Mouse (Mus musculus): ENCODE measurements around the gene Ssbp2. TPM values are rescaled to one million over a fixed set of nuclear protein-coding genes. Genes with fewer than 3 reads are reported as not detected.

Gene Ssbp2
- polyA plus RNA-seq, 1 experiment from 2014 or later, result 225 TPM

GRCm38 (mm10) chr13:91448936-91449335 lies 11.1 kb upstream of the Ssbp2 start:
- Histone ChIP-seq H3K4me2 (replicated peaks) (no peak overlapping the region), H3K4me1 (no peaks in the 10 kb centered on the region), H3K27ac (no peak overlapping the region), H3K9me3 (no peaks in the 10 kb centered on the region), H3K9ac (no peak overlapping the region), H3K36me3 (no peaks in the 10 kb centered on the region), H3K27me3 (no peaks in the 10 kb centered on the region), H3K4me3 (no peak overlapping the region)
- 81% methylated on average over 5 of the region's 5 CpGs for WGBS
- ATAC-seq (ENCODE audit: low FRiP score, low read depth), result no peak

DNA sequence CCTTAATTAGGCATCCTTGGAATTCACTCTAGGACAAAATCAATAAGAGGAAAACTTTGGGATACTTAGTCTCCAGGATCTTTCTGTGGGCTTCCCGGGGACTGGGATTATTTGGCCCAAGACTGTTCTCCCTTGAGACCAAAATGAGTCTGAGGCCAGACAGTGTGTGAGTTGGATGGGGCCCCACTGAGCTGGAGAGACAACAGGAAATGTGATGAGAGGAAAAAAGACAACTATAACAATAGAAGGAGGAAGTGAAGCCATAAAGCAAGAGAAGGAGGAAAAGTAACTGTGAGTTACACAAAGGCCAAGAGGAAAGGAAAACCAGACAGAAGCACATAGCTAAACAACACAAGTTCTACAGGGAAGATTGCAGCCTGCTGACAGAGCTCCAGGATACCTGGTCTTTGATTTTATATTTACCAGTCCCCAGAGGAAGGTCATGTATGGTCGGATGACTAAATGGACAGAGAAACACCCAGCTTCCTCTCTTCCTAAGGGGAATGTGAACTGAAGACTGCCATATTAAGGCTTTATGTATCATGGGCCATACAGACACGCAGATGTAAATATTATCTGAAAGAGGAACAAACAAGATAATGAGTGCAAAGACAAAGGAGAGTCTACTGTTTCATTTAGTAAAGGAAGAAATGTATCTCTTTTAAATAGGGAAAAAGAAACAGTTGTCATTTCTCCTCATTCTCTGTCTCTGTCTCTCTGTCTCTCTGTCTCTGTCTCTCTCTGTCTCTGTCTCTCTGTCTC lies 8.5 kb upstream of the Ssbp2 start:
- no peak overlapping the region for H3K27ac ChIP-seq

DNA sequence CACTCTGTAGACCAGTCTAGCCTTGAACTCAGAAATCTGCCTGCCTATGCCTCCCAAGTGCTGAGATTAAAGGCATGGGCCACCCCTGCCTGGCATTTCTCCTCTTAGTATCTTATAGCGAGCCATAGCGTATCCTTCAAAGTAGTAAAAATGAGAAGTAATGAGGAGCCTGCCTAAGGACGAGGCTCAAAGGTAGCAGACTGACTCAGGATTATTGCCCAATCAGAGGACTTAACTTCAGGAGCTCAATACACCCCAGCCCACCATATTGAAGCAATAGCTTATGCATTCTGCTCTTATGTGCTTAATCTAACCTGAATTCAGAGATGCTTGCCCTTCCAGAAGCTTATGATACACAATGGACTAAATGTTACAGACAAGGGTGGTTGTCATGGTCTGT lies 7.8 kb upstream of the Ssbp2 start:
- 77% methylated on average over 3 of the region's 3 CpGs for WGBS
- Histone ChIP-seq H3K9ac (no peak overlapping the region), H3K27ac (no peak overlapping the region), H3K4me1 (no peaks in the 10 kb centered on the region), H3K4me3 (no peak overlapping the region), H3K4me2 (replicated peaks) (no peak overlapping the region), H3K27me3 (no peaks in the 10 kb centered on the region), H3K36me3 (no peaks in the 10 kb centered on the region), H3K9me3 (no peaks in the 10 kb centered on the region)
- no peak for ATAC-seq (ENCODE audit: low FRiP score, low read depth)

More for the DNA sequence above, 8.5 kb upstream of the Ssbp2 start:
- Histone ChIP-seq H3K4me3 (no peak overlapping the region), H3K36me3 (no peaks in the 10 kb centered on the region), H3K9ac (no peak overlapping the region), H3K4me1 (no peaks in the 10 kb centered on the region), H3K27me3 (no peaks in the 10 kb centered on the region), H3K4me2 (replicated peaks) (no peak overlapping the region), H3K9me3 (no peaks in the 10 kb centered on the region)
- 78% methylated on average over 3 of the region's 3 CpGs for WGBS
- no peak for ATAC-seq (ENCODE audit: low FRiP score, low read depth)

- Histone ChIP-seq H3K27me3 (no peaks in the 10 kb centered on the region), H3K4me1 (no peaks in the 10 kb centered on the region), H3K9me3 (no peaks in the 10 kb centered on the region), H3K36me3 (no peaks in the 10 kb centered on the region), H3K4me2 (replicated peaks) (no peak overlapping the region), H3K27ac (no peak overlapping the region), H3K4me3 (no peak overlapping the region), H3K9ac (no peak overlapping the region)
- no peak for ATAC-seq (ENCODE audit: low FRiP score, low read depth)
- 90% methylated on average over 3 of the region's 3 CpGs for WGBS
Measured at GRCm38 (mm10) chr13:91453236-91453635, 6.8 kb upstream of the Ssbp2 start.

GRCm38 (mm10) chr13:91456041-91456440 lies 4.0 kb upstream of the Ssbp2 start:
- Histone ChIP-seq H3K4me2 (replicated peaks) (no peak overlapping the region), H3K4me3 (no peak overlapping the region), H3K9me3 (no peaks in the 10 kb centered on the region), H3K27me3 (no peaks in the 10 kb centered on the region), H3K27ac (no peak overlapping the region), H3K36me3 (no peaks in the 10 kb centered on the region), H3K9ac (no peak overlapping the region), H3K4me1 (peaks cover 18% of the 10 kb centered on the region)
- ATAC-seq (ENCODE audit: low FRiP score, low read depth), result no peak
- 59% methylated on average over 2 of the region's 2 CpGs for WGBS

GRCm38 (mm10) chr13:91456735-91457134 lies 3.3 kb upstream of the Ssbp2 start:
- no peak overlapping the region for H3K27ac ChIP-seq
- no peak for ATAC-seq (ENCODE audit: low FRiP score, low read depth)

DNA sequence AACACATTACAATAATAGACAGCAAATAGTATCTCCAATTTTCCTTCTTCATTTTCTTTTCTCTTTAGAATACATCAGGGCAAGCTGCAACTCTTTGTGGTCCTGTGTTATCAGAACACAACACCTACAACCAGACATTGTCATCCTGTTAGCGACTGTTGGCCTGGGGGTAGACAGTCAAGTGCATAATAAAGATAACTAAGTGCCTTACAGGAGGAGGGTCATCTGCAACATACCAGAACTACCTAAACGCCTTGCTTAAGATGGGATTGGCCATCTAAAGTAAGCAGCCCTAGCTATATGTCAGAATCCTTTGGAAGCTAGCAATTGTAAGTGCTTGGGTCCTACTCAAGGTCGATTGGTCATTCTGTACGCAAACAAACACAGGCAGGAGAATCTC lies 2.1 kb upstream of the Ssbp2 start:
- ATAC-seq (ENCODE audit: low FRiP score, low read depth), result no peak
- H3K4me1 ChIP-seq, result peaks cover 24% of the 10 kb centered on the region
- no peak overlapping the region for H3K27ac ChIP-seq
- no peaks in the 10 kb centered on the region for H3K9me3 ChIP-seq
- WGBS, result 80% methylated on average over 4 of the region's 4 CpGs
- no peak overlapping the region for H3K9ac ChIP-seq
- no peaks in the 10 kb centered on the region for H3K27me3 ChIP-seq
- H3K4me2 ChIP-seq (replicated peaks), result no peak overlapping the region
- no peak overlapping the region for H3K4me3 ChIP-seq
- no peaks in the 10 kb centered on the region for H3K36me3 ChIP-seq

More at GRCm38 (mm10) chr13:91456735-91457134, 3.3 kb upstream of the Ssbp2 start:
- Histone ChIP-seq H3K36me3 (no peaks in the 10 kb centered on the region), H3K9me3 (no peaks in the 10 kb centered on the region), H3K27me3 (no peaks in the 10 kb centered on the region), H3K4me1 (peaks cover 18% of the 10 kb centered on the region), H3K4me2 (replicated peaks) (no peak overlapping the region), H3K9ac (no peak overlapping the region), H3K4me3 (no peak overlapping the region)
- 77% methylated on average over 3 of the region's 3 CpGs for WGBS

- H3K9ac ChIP-seq, result no peak overlapping the region
- 25% methylated on average over 4 of the region's 4 CpGs for WGBS
- H3K36me3 ChIP-seq, result no peaks in the 10 kb centered on the region
- peak overlapping the region; percentile 90 for H3K27ac ChIP-seq
- peak overlapping the region; percentile 75; the same call in 1 of the 2 replicates for H3K4me2 ChIP-seq (replicated peaks)
- H3K27me3 ChIP-seq, result no peaks in the 10 kb centered on the region
- H3K4me1 ChIP-seq, result peaks cover 28% of the 10 kb centered on the region
- no peak for ATAC-seq (ENCODE audit: low FRiP score, low read depth)
- no peak overlapping the region for H3K4me3 ChIP-seq
- no peaks in the 10 kb centered on the region for H3K9me3 ChIP-seq
Measured at GRCm38 (mm10) chr13:91459489-91459888, 594 bp upstream of the Ssbp2 start.

- Histone ChIP-seq H3K4me1 (peaks cover 28% of the 10 kb centered on the region), H3K36me3 (no peaks in the 10 kb centered on the region), H3K9me3 (no peaks in the 10 kb centered on the region), H3K9ac (peak overlapping the region; percentile 100), H3K27ac (peak overlapping the region; percentile 96), H3K27me3 (no peaks in the 10 kb centered on the region), H3K4me2 (replicated peaks) (peak overlapping the region; percentile 79), H3K4me3 (peak overlapping the region; percentile 94)
- ATAC-seq (ENCODE audit: low FRiP score, low read depth), result peak; percentile 98
- 0% methylated on average over 47 of the region's 70 CpGs for WGBS
Measured at GRCm38 (mm10) chr13:91460621-91461284, 670 bp downstream of the Ssbp2 start.

DNA sequence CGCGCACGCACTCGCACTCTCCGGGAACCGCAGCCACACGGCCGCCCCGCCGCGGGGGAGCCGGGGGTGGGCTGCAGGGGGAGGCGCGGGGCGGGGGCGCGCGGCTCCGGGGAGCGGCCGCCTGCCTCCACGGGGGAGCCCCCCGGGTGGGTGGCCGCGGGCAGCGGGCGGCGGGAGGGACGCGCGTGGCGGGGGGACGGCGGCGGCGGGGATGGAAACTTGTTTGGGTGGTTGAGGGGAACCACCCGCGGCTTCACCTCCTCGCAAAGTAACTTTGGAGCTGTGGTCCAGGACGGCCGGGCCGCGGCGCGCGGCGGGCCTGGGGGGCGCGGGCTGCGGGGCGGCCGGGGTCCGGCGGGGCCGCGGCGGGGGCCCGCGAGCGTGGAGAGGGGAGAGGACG lies 1.2 kb downstream of the Ssbp2 start:
- ATAC-seq (ENCODE audit: low FRiP score, low read depth), result no peak
- 1% methylated on average over 20 of the region's 61 CpGs for WGBS
- Histone ChIP-seq H3K4me2 (replicated peaks) (peak overlapping the region; percentile 79), H3K4me1 (peaks cover 28% of the 10 kb centered on the region), H3K9ac (peak overlapping the region; percentile 100), H3K27me3 (no peaks in the 10 kb centered on the region), H3K9me3 (no peaks in the 10 kb centered on the region), H3K27ac (peak overlapping the region; percentile 96), H3K36me3 (no peaks in the 10 kb centered on the region), H3K4me3 (peak overlapping the region; percentile 94)

DNA sequence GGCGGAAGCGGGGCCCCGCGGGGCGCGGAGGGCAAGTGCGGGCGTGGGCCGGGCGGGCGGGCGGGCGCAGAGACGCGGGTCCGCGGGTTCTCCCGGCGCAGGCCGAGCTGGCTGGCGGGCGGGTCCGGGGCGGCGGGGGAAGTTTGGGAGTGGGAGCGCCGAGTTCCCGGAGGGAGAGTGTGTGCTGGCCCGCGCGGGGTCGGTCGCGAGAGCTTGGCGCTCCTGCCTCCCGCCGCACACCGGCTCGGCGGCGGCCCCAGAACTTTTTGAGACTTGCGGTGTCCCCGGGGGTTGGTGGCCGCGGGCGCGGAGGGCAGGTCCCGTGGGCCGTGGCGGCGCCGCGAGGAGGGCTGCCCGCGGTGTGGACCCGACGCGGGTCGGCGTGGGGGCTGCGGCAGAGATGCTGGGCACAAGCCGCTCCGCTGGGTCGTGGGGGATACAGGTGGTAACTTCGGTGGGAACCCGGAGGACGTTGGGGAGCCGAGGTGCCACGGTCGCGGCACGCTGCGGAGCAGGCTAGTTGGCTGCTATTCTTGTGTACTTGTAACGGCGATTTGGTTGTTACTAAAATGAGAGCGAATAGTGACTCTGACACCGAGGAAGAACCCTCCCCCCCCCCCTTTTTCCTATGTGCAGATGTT lies 1.7 kb downstream of the Ssbp2 start:
- no peaks in the 10 kb centered on the region for H3K27me3 ChIP-seq
- peak overlapping the region; percentile 94 for H3K4me3 ChIP-seq
- H3K9me3 ChIP-seq, result no peaks in the 10 kb centered on the region
- no peaks in the 10 kb centered on the region for H3K36me3 ChIP-seq
- H3K27ac ChIP-seq, result peak overlapping the region; percentile 96
- WGBS, result under 1% methylated on average over 66 of the region's 77 CpGs
- peak overlapping the region; percentile 79 for H3K4me2 ChIP-seq (replicated peaks)
- H3K4me1 ChIP-seq, result peaks cover 28% of the 10 kb centered on the region
- peak; percentile 1; the same call in 1 of the 2 replicates for ATAC-seq (ENCODE audit: low FRiP score, low read depth)
- peak overlapping the region; percentile 100 for H3K9ac ChIP-seq

GRCm38 (mm10) chr13:91462395-91462794 lies 2.3 kb downstream of the Ssbp2 start:
- peak overlapping the region; percentile 79 for H3K4me2 ChIP-seq (replicated peaks)
- 3% methylated on average over 1 of the region's 2 CpGs for WGBS
- no peaks in the 10 kb centered on the region for H3K36me3 ChIP-seq
- no peaks in the 10 kb centered on the region for H3K9me3 ChIP-seq
- peak overlapping the region; percentile 96; the same call in 1 of the 2 replicates for H3K27ac ChIP-seq
- H3K4me3 ChIP-seq, result peak overlapping the region; percentile 94
- peak overlapping the region; percentile 100 for H3K9ac ChIP-seq
- no peak for ATAC-seq (ENCODE audit: low FRiP score, low read depth)
- H3K27me3 ChIP-seq, result no peaks in the 10 kb centered on the region
- H3K4me1 ChIP-seq, result peaks cover 28% of the 10 kb centered on the region
